Mouse (Mus musculus): ENCODE measurements around the gene Naip1.

GRCm38 (mm10) chr13:100492061-100492787, 39.6 kb upstream of the Naip1 start, which contains the start of gene Gtf2h2:
- peak; percentile 97 for TF ChIP-seq CTCF (IDR thresholded peaks at IDR 0.05)
- TF ChIP-seq EP300 (IDR thresholded peaks at IDR 0.05): no peak

Data from lung, postnatal 0 days (tissue).